Mouse (Mus musculus) limb, embryonic 11.5 days (tissue): ENCODE data around the gene Cebpe. TPM values are rescaled to one million over a fixed set of nuclear protein-coding genes. Genes with fewer than 3 reads are reported as not detected.

Experiments
- ATAC-seq: fragments of 200-750 bp; cut with Nextera tagmentation; 2 replicates; pipeline ENCODE4 v1.8.0; 2017; ENCODE audit warnings: low read depth; ENCODE audit not compliant: insufficient number of reproducible peaks, low FRiP score, low TSS enrichment
- DNase-seq: peaks from one replicate; pipeline ENCODE4 v3.0.0-alpha.2; 2015; ENCODE audit warnings: low spot score
- H3K27ac ChIP-seq: fragments of 300-500 bp; sonication (generic); replicated peaks from 2 replicates; pipeline ENCODE4 v1.5.1; 2014; ENCODE audit warnings: low read depth, mild to moderate bottlenecking, low read length
- H3K27me3 ChIP-seq: fragments of 300-500 bp; sonication (generic); 2 replicates; pipeline ENCODE4 v1.6.1; 2014; ENCODE audit warnings: mild to moderate bottlenecking, low read length, mixed read lengths; ENCODE audit not compliant: control insufficient read depth, insufficient read depth
- H3K36me3 ChIP-seq: fragments of 300-500 bp; sonication (generic); 2 replicates; pipeline ENCODE4 v1.6.1; 2014; ENCODE audit warnings: mild to moderate bottlenecking, low read length, moderate library complexity, mixed read lengths; ENCODE audit not compliant: control insufficient read depth, insufficient read depth
- H3K4me1 ChIP-seq: fragments of 300-500 bp; sonication (generic); 2 replicates; pipeline ENCODE4 v1.6.1; 2014; ENCODE audit warnings: low read length, mixed read lengths; ENCODE audit not compliant: control insufficient read depth, insufficient read depth
- H3K4me2 ChIP-seq: fragments of 300-500 bp; sonication (generic); 2 replicates; pipeline ENCODE4 v1.6.1; 2014; ENCODE audit warnings: low read depth, mild to moderate bottlenecking, moderate library complexity; ENCODE audit not compliant: severe bottlenecking
- H3K4me3 ChIP-seq: fragments of 300-500 bp; sonication (generic); 2 replicates; pipeline ENCODE4 v1.5.1; 2014; ENCODE audit warnings: low read depth, low read length
- H3K9ac ChIP-seq: fragments of 300-500 bp; sonication (generic); 2 replicates; pipeline ENCODE4 v1.6.1; 2014; ENCODE audit warnings: mild to moderate bottlenecking, low read length
- H3K9me3 ChIP-seq: fragments of 300-500 bp; sonication (generic); 2 replicates; pipeline ENCODE4 v1.6.1; 2016; ENCODE audit warnings: low read length; ENCODE audit not compliant: control insufficient read depth
- whole genome bisulfite sequencing: fragments of 180-500 bp; shearing (Covaris S2); extraction: QIAGEN DNeasy Blood & Tissue Kit; methylation state at CpG from one replicate; pipeline ENCODE4 v1.1.7; 2014; 5-methylcytosine and 5-hydroxymethylcytosine counted together
- polyA plus RNA-seq: library from polyadenylated mRNA; unstranded; fragments of >200 nt; fragmentation: Nextera tagmentation; extraction: Ambion mirVana; gene quantifications from 2 replicates; pipeline ENCODE4 v1.2.1, GENCODE M21; 2014

Cebpe gene
- polyA plus RNA-seq, 1 experiment from 2014 or later: not detected

- Histone ChIP-seq H3K27ac (no peak overlapping the region), H3K36me3 (no peaks in the 10 kb centered on the region), H3K4me1 (no peaks in the 10 kb centered on the region), H3K9me3 (no peaks in the 10 kb centered on the region), H3K9ac (no peak overlapping the region), H3K4me3 (no peak overlapping the region), H3K27me3 (no peaks in the 10 kb centered on the region), H3K4me2 (no peak overlapping the region)
- WGBS: 87% methylated on average over 8 of the region's 8 CpGs
- ATAC-seq (no peak), DNase-seq (no peak)
Observed at GRCm38 (mm10) chr14:54732206-54732605, 20.2 kb upstream of the Cebpe start.

GRCm38 (mm10) chr14:54730305-54730704 lies 18.3 kb upstream of the Cebpe start:
- H3K27ac ChIP-seq: no peak overlapping the region
- ATAC-seq: no peak
- no peak for DNase-seq
- 90% methylated on average over 6 of the region's 6 CpGs for WGBS
- no peak overlapping the region for H3K4me2 ChIP-seq
- H3K4me3 ChIP-seq: no peak overlapping the region
- H3K9ac ChIP-seq: no peak overlapping the region
- H3K27me3 ChIP-seq: no peaks in the 10 kb centered on the region
- H3K9me3 ChIP-seq: no peaks in the 10 kb centered on the region
- H3K4me1 ChIP-seq: no peaks in the 10 kb centered on the region
- no peaks in the 10 kb centered on the region for H3K36me3 ChIP-seq

- Histone ChIP-seq H3K9ac (no peak overlapping the region), H3K4me1 (no peaks in the 10 kb centered on the region), H3K27ac (no peak overlapping the region), H3K4me2 (no peak overlapping the region), H3K27me3 (no peaks in the 10 kb centered on the region), H3K9me3 (no peaks in the 10 kb centered on the region), H3K36me3 (no peaks in the 10 kb centered on the region), H3K4me3 (no peak overlapping the region)
- WGBS: 72% methylated on average over 13 of the region's 13 CpGs
- DNase-seq (no peak), ATAC-seq (no peak)
Observed at GRCm38 (mm10) chr14:54728823-54729653, 17.1 kb upstream of the Cebpe start.

- DNase-seq (no peak), ATAC-seq (no peak)
- H3K4me1 ChIP-seq: no peaks in the 10 kb centered on the region
- H3K9me3 ChIP-seq: no peaks in the 10 kb centered on the region
- H3K27me3 ChIP-seq: no peaks in the 10 kb centered on the region
- 79% methylated on average over 5 of the region's 5 CpGs for WGBS
- H3K4me2 ChIP-seq: no peak overlapping the region
- no peak overlapping the region for H3K4me3 ChIP-seq
- H3K36me3 ChIP-seq: no peaks in the 10 kb centered on the region
- no peak overlapping the region for H3K9ac ChIP-seq
- H3K27ac ChIP-seq: no peak overlapping the region
Observed at GRCm38 (mm10) chr14:54727565-54727964, 15.6 kb upstream of the Cebpe start.

GRCm38 (mm10) chr14:54724049-54724448 lies 12.1 kb upstream of the Cebpe start:
- Histone ChIP-seq H3K27me3 (no peaks in the 10 kb centered on the region), H3K27ac (no peak overlapping the region), H3K36me3 (no peaks in the 10 kb centered on the region), H3K4me1 (no peaks in the 10 kb centered on the region), H3K9ac (no peak overlapping the region), H3K4me3 (no peak overlapping the region), H3K4me2 (no peak overlapping the region), H3K9me3 (no peaks in the 10 kb centered on the region)
- 84% methylated on average over 6 of the region's 6 CpGs for WGBS
- DNase-seq (no peak), ATAC-seq (no peak)

GRCm38 (mm10) chr14:54721711-54722110 lies 9.7 kb upstream of the Cebpe start:
- Histone ChIP-seq H3K9me3 (no peaks in the 10 kb centered on the region), H3K9ac (no peak overlapping the region), H3K4me2 (no peak overlapping the region), H3K36me3 (no peaks in the 10 kb centered on the region), H3K27me3 (no peaks in the 10 kb centered on the region), H3K4me3 (no peak overlapping the region), H3K4me1 (no peaks in the 10 kb centered on the region), H3K27ac (no peak overlapping the region)
- DNase-seq (no peak), ATAC-seq (no peak)
- WGBS: 80% methylated on average over 10 of the region's 10 CpGs

- H3K27me3 ChIP-seq: no peaks in the 10 kb centered on the region
- ATAC-seq: no peak
- no peak overlapping the region for H3K4me3 ChIP-seq
- no peaks in the 10 kb centered on the region for H3K9me3 ChIP-seq
- no peak overlapping the region for H3K9ac ChIP-seq
- no peak overlapping the region for H3K4me2 ChIP-seq
- no peak overlapping the region for H3K27ac ChIP-seq
- 89% methylated on average over 7 of the region's 7 CpGs for WGBS
- no peaks in the 10 kb centered on the region for H3K36me3 ChIP-seq
- H3K4me1 ChIP-seq: no peaks in the 10 kb centered on the region
- no peak for DNase-seq
Observed at GRCm38 (mm10) chr14:54720654-54721350, 8.8 kb upstream of the Cebpe start.

- H3K9me3 ChIP-seq: no peaks in the 10 kb centered on the region
- ATAC-seq: no peak
- no peak overlapping the region for H3K4me2 ChIP-seq
- H3K9ac ChIP-seq: no peak overlapping the region
- no peaks in the 10 kb centered on the region for H3K27me3 ChIP-seq
- no peaks in the 10 kb centered on the region for H3K36me3 ChIP-seq
- H3K27ac ChIP-seq: no peak overlapping the region
- WGBS: 93% methylated on average over 11 of the region's 11 CpGs
- no peaks in the 10 kb centered on the region for H3K4me1 ChIP-seq
- DNase-seq: no peak
- no peak overlapping the region for H3K4me3 ChIP-seq
Observed at GRCm38 (mm10) chr14:54720041-54720440, 8.1 kb upstream of the Cebpe start.
